Mouse (Mus musculus) skeletal muscle tissue, adult 2 months (tissue): Measurements from ENCODE around the gene Lpcat1.

Experiments used
- DNase-seq: peaks from one replicate; pipeline ENCODE4 v3.0.0-alpha.2; 2012; ENCODE audit warnings: low read depth, low spot score

Gene Lpcat1

GRCm38 (mm10) chr13:73467034-73467420 lies at the start of gene Lpcat1:
Gene Lpcat1 (plus strand): TSS chr13:73467197.
- DNase-seq = peak; percentile 79

GRCm38 (mm10) chr13:73417478-73418220 lies 49.3 kb upstream of the Lpcat1 start:
- no peak for DNase-seq

GRCm38 (mm10) chr13:73418297-73418696 lies 48.7 kb upstream of the Lpcat1 start:
- DNase-seq = no peak

- no peak for DNase-seq
These were observed 47.8 kb upstream of the Lpcat1 start for GRCm38 (mm10) chr13:73419244-73419643.

- no peak for DNase-seq
These were observed 44.0 kb upstream of the Lpcat1 start for GRCm38 (mm10) chr13:73423043-73423442.

- DNase-seq = no peak
These were observed 42.0 kb upstream of the Lpcat1 start for GRCm38 (mm10) chr13:73425035-73425434.

- peak; percentile 41 for DNase-seq
These were observed 41.0 kb upstream of the Lpcat1 start for GRCm38 (mm10) chr13:73425839-73426490.

- DNase-seq = no peak
These were observed 40.4 kb upstream of the Lpcat1 start for GRCm38 (mm10) chr13:73426587-73426986.

- no peak for DNase-seq
These were observed 37.2 kb upstream of the Lpcat1 start for GRCm38 (mm10) chr13:73429605-73430321.

- DNase-seq = no peak
These were observed 34.4 kb upstream of the Lpcat1 start for GRCm38 (mm10) chr13:73432466-73433149.

GRCm38 (mm10) chr13:73433681-73434535 lies 33.1 kb upstream of the Lpcat1 start:
- DNase-seq = no peak

GRCm38 (mm10) chr13:73434687-73435086 lies 32.3 kb upstream of the Lpcat1 start:
- no peak for DNase-seq

GRCm38 (mm10) chr13:73435662-73436061 lies 31.3 kb upstream of the Lpcat1 start:
- no peak for DNase-seq

GRCm38 (mm10) chr13:73439057-73439456 lies 27.9 kb upstream of the Lpcat1 start:
- no peak for DNase-seq

GRCm38 (mm10) chr13:73441032-73441431 lies 26.0 kb upstream of the Lpcat1 start:
- no peak for DNase-seq

- DNase-seq = no peak
These were observed 25.3 kb upstream of the Lpcat1 start for GRCm38 (mm10) chr13:73441686-73442085.

- no peak for DNase-seq
These were observed 24.6 kb upstream of the Lpcat1 start for GRCm38 (mm10) chr13:73442431-73442830.

GRCm38 (mm10) chr13:73443093-73443821 lies 23.7 kb upstream of the Lpcat1 start:
- DNase-seq = no peak

- no peak for DNase-seq
These were observed 21.9 kb upstream of the Lpcat1 start for GRCm38 (mm10) chr13:73445087-73445486.

GRCm38 (mm10) chr13:73446076-73446475 lies 20.9 kb upstream of the Lpcat1 start:
- no peak for DNase-seq
